ENCODE assay signal across 23 mouse cellular contexts in the genomic region with DNA sequence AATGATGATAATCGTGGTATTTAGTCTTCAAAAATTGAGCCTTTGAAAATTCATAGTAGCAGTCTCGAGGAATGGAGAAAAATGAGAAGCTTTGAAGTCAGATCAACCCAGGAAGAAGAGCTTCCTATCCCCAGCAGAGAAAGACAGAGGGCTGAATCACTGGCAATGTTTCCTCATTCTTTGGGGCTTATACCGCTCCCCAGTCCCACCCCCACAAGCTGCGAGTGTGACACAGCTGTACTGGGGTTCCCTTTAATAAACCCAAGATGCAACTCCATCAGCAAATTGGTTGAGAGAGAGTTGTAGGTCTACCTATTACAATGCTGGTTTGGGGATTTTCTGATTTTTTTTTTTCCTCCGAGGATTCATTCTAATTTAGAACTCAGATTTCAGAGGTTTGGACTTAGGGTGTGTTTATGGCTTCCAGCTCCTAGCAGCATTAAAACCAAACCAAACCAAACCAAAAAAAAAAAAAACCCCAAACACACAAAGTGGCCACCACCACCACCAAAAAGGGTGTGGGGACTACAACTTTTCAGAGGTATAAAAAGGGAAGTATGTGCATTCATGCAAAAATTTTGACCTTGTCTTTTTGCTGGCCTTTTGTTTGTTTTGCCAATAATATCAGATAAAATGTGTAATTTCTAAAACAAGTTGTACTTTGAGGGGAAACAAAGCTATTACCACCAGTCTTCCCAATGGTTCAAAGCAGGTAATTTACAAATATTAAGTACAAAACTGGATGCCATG. TPM values are rescaled to one million over a fixed set of nuclear protein-coding genes. Genes with fewer than 3 reads are reported as not detected.
A peak's percentile ranks its signal among the peaks of the same experiment; 100 is the strongest.
DNase-seq lines count a peak whose midpoint lies in the region; ATAC-seq and TF ChIP-seq lines count a peak whose summit lies in the region.
"Had no signal": no experiment of that assay in that cellular context is flagged by ENCODE, and none has a peak within 500 bp of the region (broad histone marks: within the 10 kb centered on the region; RNA-seq: fewer than 3 reads in every experiment).

No protein-coding gene starts in this region.

- in situ Hi-C loops in CH12.LX (cut with MboI; ENCODE audit: low pct_ligation_motif_present, low pct_unique_long_range_greater_than_20kb, low sequenced_read_pairs), result no loop called here

- no peak for TF ChIP-seq RAD21 in CH12.LX (IDR thresholded peaks at IDR 0.05; ENCODE audit: low read depth, low read length)

- TF ChIP-seq CTCF in lung, postnatal 0 days (IDR thresholded peaks at IDR 0.05), result no peak
- no peak for TF ChIP-seq CTCF in CH12.LX (conservative IDR thresholded peaks at IDR 0.05 in 1 of 2, IDR thresholded peaks at IDR 0.05 in 1 of 2; ENCODE audit: low read depth in 2 of 2, low read length in 2 of 2)
- TF ChIP-seq CTCF in liver, embryonic 14.5 days (IDR thresholded peaks at IDR 0.05; ENCODE audit: low read depth), result no peak

- dilution Hi-C loops in CH12.LX (cut with MboI; ENCODE audit: extremely low pct_ligation_motif_present, extremely low pct_unique_long_range_greater_than_20kb, low sequenced_read_pairs), result no loop called here

- no peak overlapping the region for H3K4me3 ChIP-seq in lung, postnatal 0 days (ENCODE audit: low read depth, low read length)
- H3K4me3 ChIP-seq in CH12.LX (replicated peaks in 1 of 3; ENCODE audit: low read depth in 2 of 3, low read length in 2 of 3, poor library complexity in 1 of 3), result no peak overlapping the region
- H3K4me3 ChIP-seq in liver, embryonic 14.5 days (ENCODE audit: insufficient read depth in 1 of 2, low read depth in 2 of 2, low read length in 2 of 2), result no peak overlapping the region
- H3K4me3 ChIP-seq: embryonic facial prominence, embryonic 12.5 days; erythroblast, embryonic 14.5 days; forebrain, embryonic 15.5 days; heart, embryonic 12.5 days; hindbrain, embryonic 15.5 days; limb, embryonic 15.5 days; neural tube, embryonic 12.5 days had no signal

- no peak overlapping the region for H3K27ac ChIP-seq in lung, postnatal 0 days (ENCODE audit: low read length)
- no peak overlapping the region for H3K27ac ChIP-seq in CH12.LX (ENCODE audit: insufficient read depth, low read depth)
- peak overlapping the region; percentile 94 for H3K27ac ChIP-seq in liver, embryonic 14.5 days
- H3K27ac ChIP-seq: embryonic facial prominence, embryonic 12.5 days; forebrain, embryonic 15.5 days; hindbrain, embryonic 15.5 days; limb, embryonic 15.5 days; neural tube, embryonic 12.5 days; stomach, postnatal 0 days had no signal

- no peaks in the 10 kb centered on the region for H3K36me3 ChIP-seq in lung, postnatal 0 days (ENCODE audit: insufficient read depth, low read length)
- H3K36me3 ChIP-seq in CH12.LX (replicated peaks in 1 of 2; ENCODE audit: control insufficient read depth in 1 of 2, insufficient read depth in 1 of 2, low read length in 1 of 2), result no peaks in the 10 kb centered on the region
- H3K36me3 ChIP-seq in liver, embryonic 14.5 days (replicated peaks; ENCODE audit: control insufficient read depth, insufficient read depth, low read depth), result no peaks in the 10 kb centered on the region
- H3K36me3 ChIP-seq: embryonic facial prominence, embryonic 12.5 days; forebrain, embryonic 15.5 days; heart, embryonic 12.5 days; hindbrain, embryonic 15.5 days; limb, embryonic 15.5 days; neural tube, embryonic 12.5 days had no signal

- WGBS in lung, postnatal 0 days, result 59% methylated on average over 5 of the region's 5 CpGs
- 39% methylated on average over 5 of the region's 5 CpGs for WGBS in liver, embryonic 14.5 days (ENCODE audit: insufficient replicate concordance)

- H3K79me2 ChIP-seq in CH12.LX (replicated peaks; ENCODE audit: control insufficient read depth, extremely low read depth, insufficient read depth, poor library complexity, severe bottlenecking), result no peaks in the 10 kb centered on the region

- no peak overlapping the region for H3K9ac ChIP-seq in lung, postnatal 0 days (replicated peaks; ENCODE audit: low read depth)
- no peak overlapping the region for H3K9ac ChIP-seq in CH12.LX (ENCODE audit: insufficient read depth, low read depth)
- peak overlapping the region; percentile 68; the same call in 1 of the 2 replicates for H3K9ac ChIP-seq in liver, embryonic 14.5 days (replicated peaks)
- H3K9ac ChIP-seq: embryonic facial prominence, embryonic 12.5 days; forebrain, embryonic 15.5 days; heart, embryonic 12.5 days; hindbrain, embryonic 15.5 days; limb, embryonic 15.5 days; neural tube, embryonic 12.5 days had no signal

- ATAC-seq in lung, postnatal 0 days, result no peak
- no peak for ATAC-seq in liver, embryonic 14.5 days (ENCODE audit: insufficient read depth)
- ATAC-seq: activated CD4-positive, CD25-positive, alpha-beta regulatory T cell, adult 4 months; forebrain, embryonic 15.5 days; intestine, embryonic 16.5 days had no signal

- DNase-seq in lung, postnatal 0 days (ENCODE audit: low spot score), result peak; percentile 12
- no peak for DNase-seq in lung, postnatal 10 days
- DNase-seq in CH12.LX (ENCODE audit: extremely low read depth), result peak; percentile 28
- no peak for DNase-seq in liver, embryonic 14.5 days (ENCODE audit: low read depth in 3 of 3, low spot score in 3 of 3)
- peak; percentile 36 for DNase-seq in naive thymus-derived CD4-positive, alpha-beta T cell, adult 2 months (ENCODE audit: low read depth)
- DNase-seq in urinary bladder, postnatal 36 days (ENCODE audit: low spot score in 2 of 2), result no peak
- DNase-seq in heart, adult 8-10 months (ENCODE audit: low spot score), result no peak
- no peak for DNase-seq in ovary, postnatal 10 days (ENCODE audit: low spot score)
- DNase-seq: adrenal gland, postnatal 36 days; cerebellum, adult 9-11 months; kidney, postnatal 36 days; lung, postnatal 14 days had no signal

- H3K4me1 ChIP-seq in lung, postnatal 0 days (ENCODE audit: insufficient read depth, low read depth, low read length), result peaks cover 17% of the 10 kb centered on the region; the same call in 1 of the 2 replicates
- peaks cover 16 to 65% of the 10 kb centered on the region in 2 experiments for H3K4me1 ChIP-seq in CH12.LX (ENCODE audit: control insufficient read depth in 1 of 2, insufficient read depth in 2 of 2)
- peaks cover 25 to 29% of the 10 kb centered on the region in 2 experiments for H3K4me1 ChIP-seq in liver, embryonic 14.5 days (replicated peaks; ENCODE audit: control insufficient read depth in 2 of 2, insufficient read depth in 2 of 2, low read length in 1 of 2)

- no peak overlapping the region for H3K4me2 ChIP-seq in lung, postnatal 0 days (replicated peaks; ENCODE audit: low read depth, low read length)
- H3K4me2 ChIP-seq in CH12.LX (ENCODE audit: insufficient read depth, low read depth, poor library complexity, severe bottlenecking), result no peak overlapping the region
- H3K4me2 ChIP-seq in liver, embryonic 14.5 days (ENCODE audit: low read depth), result no peak overlapping the region; the same call in 1 of the 2 replicates
- H3K4me2 ChIP-seq: embryonic facial prominence, embryonic 12.5 days; forebrain, embryonic 15.5 days; heart, embryonic 12.5 days; hindbrain, embryonic 15.5 days; limb, embryonic 15.5 days; midbrain, embryonic 11.5 days; neural tube, embryonic 12.5 days had no signal

- TF ChIP-seq EP300 in lung, postnatal 0 days (IDR thresholded peaks at IDR 0.05), result no peak
- peak; percentile 62 for TF ChIP-seq EP300 in CH12.LX (IDR thresholded peaks at IDR 0.05; ENCODE audit: low read length)
- TF ChIP-seq EP300 in liver, embryonic 14.5 days (IDR thresholded peaks at IDR 0.05; ENCODE audit: low read depth), result no peak

- TF ChIP-seq POLR2A in CH12.LX (IDR thresholded peaks at IDR 0.05; ENCODE audit: low read depth, low read length), result no peak

- no peaks in the 10 kb centered on the region for H3K9me3 ChIP-seq in lung, postnatal 0 days (ENCODE audit: low read length)
- H3K9me3 ChIP-seq in CH12.LX (replicated peaks; ENCODE audit: low read length), result no peaks in the 10 kb centered on the region
- H3K9me3 ChIP-seq in liver, embryonic 14.5 days (ENCODE audit: control insufficient read depth, low read length), result no peaks in the 10 kb centered on the region
- H3K9me3 ChIP-seq: embryonic facial prominence, embryonic 12.5 days; forebrain, embryonic 15.5 days; heart, embryonic 12.5 days; hindbrain, embryonic 15.5 days; limb, embryonic 15.5 days; neural tube, embryonic 12.5 days had no signal

- no peaks in the 10 kb centered on the region for H3K27me3 ChIP-seq in lung, postnatal 0 days (replicated peaks; ENCODE audit: insufficient read depth, low read length)
- H3K27me3 ChIP-seq in CH12.LX (replicated peaks), result peaks cover 3% of the 10 kb centered on the region
- H3K27me3 ChIP-seq in liver, embryonic 14.5 days (ENCODE audit: control insufficient read depth, insufficient read depth, low read length), result no peaks in the 10 kb centered on the region
- H3K27me3 ChIP-seq: embryonic facial prominence, embryonic 12.5 days; forebrain, embryonic 15.5 days; heart, embryonic 12.5 days; limb, embryonic 15.5 days had no signal

TF ChIP-seq in CH12.LX, 34 proteins besides CTCF, POLR2A, EP300 and RAD21 (continues in another document):
- 0 out of 2 replicates have a peak, but pooled peaks have one; percentile 30 for TF ChIP-seq SIN3A (IDR thresholded peaks at IDR 0.05; ENCODE audit: low read length)
- peak; percentile 87 for TF ChIP-seq ZNF384 (IDR thresholded peaks at IDR 0.05; ENCODE audit: low read depth, low read length)

RNA-seq across cellular contexts. Expression of a gene that starts 2.6 kb away (rescaled TPM):
- polyA plus RNA-seq in lung, postnatal 0 days (2015; fragmentation: Nextera tagmentation; extraction: Ambion mirVana), result 73.8 and 73.9 TPM in 2 replicates
- total RNA-seq in CH12.LX (2012; rRNA removed) (2.1 and 2.9 TPM in 2 replicates), CH12.LX (2014; rRNA removed) (6.0 and 6.5 TPM in 2 replicates)
- 2.4 and 2.6 TPM in 2 replicates for polyA plus RNA-seq in CH12.LX (2012; ENCODE audit: insufficient read length, low read depth)
- polyA plus RNA-seq in liver, embryonic 14.5 days (2012; rRNA removed), result 28.8 and 31.4 TPM in 2 replicates
- polyA plus RNA-seq in liver, embryonic 14.5 days (2014; fragmentation: Nextera tagmentation; extraction: Ambion mirVana), result 38.1 and 44.2 TPM in 2 replicates
- 100 to 1,000 TPM in 3 of 4 experiments, 10 to 100 TPM in 1; 89.2 to 200 (median 123) TPM for total RNA-seq in heart, adult 8-10 months (2022)

RNA-seq across cellular contexts. Expression of a gene that starts 40.0 kb away (rescaled TPM):
- 49.2 and 58.8 TPM in 2 replicates for polyA plus RNA-seq in lung, postnatal 0 days (2015; fragmentation: Nextera tagmentation; extraction: Ambion mirVana)
- total RNA-seq in CH12.LX (2012; rRNA removed), result 35.0 and 40.6 TPM in 2 replicates
- 24.4 and 25.2 TPM in 2 replicates for total RNA-seq in CH12.LX (2014; rRNA removed)
- polyA plus RNA-seq in CH12.LX (2012; ENCODE audit: insufficient read length, low read depth), result 66.6 and 71.2 TPM in 2 replicates
- 3.5 and 5.8 TPM in 2 replicates for polyA plus RNA-seq in liver, embryonic 14.5 days (2012; rRNA removed)
- polyA plus RNA-seq in liver, embryonic 14.5 days (2014; fragmentation: Nextera tagmentation; extraction: Ambion mirVana), result 8.2 and 8.6 TPM in 2 replicates
- total RNA-seq in heart, adult 8-10 months (2022), result 10 to 100 TPM; 18.2 to 26.3 (median 22.8) TPM

RNA-seq across cellular contexts. Expression of a gene that starts 48.2 kb away (rescaled TPM):
- polyA plus RNA-seq in lung, postnatal 0 days (2015; fragmentation: Nextera tagmentation; extraction: Ambion mirVana), result 6.2 and 7.8 TPM in 2 replicates
- 13.0 and 14.1 TPM in 2 replicates for total RNA-seq in CH12.LX (2012; rRNA removed)
- 15.5 and 16.3 TPM in 2 replicates for total RNA-seq in CH12.LX (2014; rRNA removed)
- polyA plus RNA-seq in CH12.LX (2012; ENCODE audit: insufficient read length, low read depth), result 20.8 and 26.5 TPM in 2 replicates
- 2.2 and 3.7 TPM in 2 replicates for polyA plus RNA-seq in liver, embryonic 14.5 days (2012; rRNA removed)
- polyA plus RNA-seq in liver, embryonic 14.5 days (2014; fragmentation: Nextera tagmentation; extraction: Ambion mirVana), result 5.8 and 6.5 TPM in 2 replicates
- 10 to 100 TPM; 10.7 to 11.6 (median 11.0) TPM for total RNA-seq in heart, adult 8-10 months (2022)

Comparison
In these comparisons a context has a peak if more than half of its experiments do, and no peak if none do; other contexts are left out.
1. DNase-seq: peak in lung, postnatal 0 days (single experiment), CH12.LX (single experiment) and naive thymus-derived CD4-positive, alpha-beta T cell, adult 2 months (single experiment); none in lung, postnatal 10 days (single experiment), liver, embryonic 14.5 days (0 of 3), urinary bladder, postnatal 36 days (0 of 2), heart, adult 8-10 months (single experiment) and ovary, postnatal 10 days (single experiment).